Comparison of ENCODE assay signal across 8 mouse cellular contexts in the genomic region with DNA sequence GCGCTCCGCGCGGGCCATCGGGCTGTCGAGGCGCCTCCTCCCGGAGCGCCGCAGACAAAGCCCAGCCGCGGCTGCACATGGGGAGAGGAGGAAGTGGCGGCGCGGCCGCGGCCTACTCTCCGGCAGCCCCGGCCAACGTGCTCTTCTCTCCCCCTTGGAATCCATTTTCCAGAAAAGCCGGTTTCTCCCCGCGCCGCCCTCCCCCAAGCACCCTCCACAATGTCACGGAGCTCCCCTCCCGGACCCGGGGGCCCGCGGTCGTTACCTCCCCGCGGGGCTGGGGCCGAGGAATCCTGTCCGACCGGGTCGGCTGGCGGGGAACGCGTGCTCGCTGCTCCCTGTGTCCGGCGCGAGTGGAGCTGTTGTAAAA. TPM values are rescaled to one million over a fixed set of nuclear protein-coding genes. Genes with fewer than 3 reads are reported as not detected.
A peak's percentile ranks its signal among the peaks of the same experiment; 100 is the strongest.
DNase-seq lines count a peak whose midpoint lies in the region; ATAC-seq lines count a peak whose summit lies in the region.

No protein-coding gene starts in this region.

- peak overlapping the region; percentile 99 for H3K9ac ChIP-seq in embryonic facial prominence, embryonic 13.5 days

- WGBS in embryonic facial prominence, embryonic 13.5 days, result under 1% methylated on average over 40 of the region's 43 CpGs

- H3K4me3 ChIP-seq in embryonic facial prominence, embryonic 13.5 days, result peak overlapping the region; percentile 99

- peak; percentile 34 to 65 for DNase-seq in urinary bladder, adult 18-20 months (ENCODE audit: low spot score in 2 of 2)
- DNase-seq in urinary bladder, postnatal 10 days (ENCODE audit: low spot score), result no peak
- DNase-seq in heart, postnatal 10 days, result peak; percentile 59 to 75
- peak; percentile 14 to 41 for DNase-seq in layer of hippocampus, adult 18-20 months (ENCODE audit: low spot score in 2 of 2)
- peak; percentile 29 for DNase-seq in lung, postnatal 14 days
- peak; percentile 43 for DNase-seq in retina, postnatal 7 days (ENCODE audit: low read depth, low spot score)

- intact Hi-C loops in heart, postnatal 10 days (cut with DNase I), result loop anchor here (1.0 to 2.0 kb wide), 3 partner anchors 37 to 65 kb away; no protein-coding TSS in a partner anchor

- H3K36me3 ChIP-seq in embryonic facial prominence, embryonic 13.5 days, result peaks cover 14% of the 10 kb centered on the region

- H3K9me3 ChIP-seq in embryonic facial prominence, embryonic 13.5 days, result no peaks in the 10 kb centered on the region

- ATAC-seq in embryonic facial prominence, embryonic 13.5 days (ENCODE audit: insufficient number of reproducible peaks, insufficient read depth, low FRiP score, low TSS enrichment, low read depth), result no peak; the same call in 1 of the 2 replicates
- ATAC-seq in megakaryocyte-erythroid progenitor cell, adult 5-6 weeks (replicated peaks; ENCODE audit: low FRiP score, low TSS enrichment, poor library complexity, severe bottlenecking), result no peak

- peak overlapping the region; percentile 86 for H3K4me2 ChIP-seq in embryonic facial prominence, embryonic 13.5 days

- no peaks in the 10 kb centered on the region for H3K27me3 ChIP-seq in embryonic facial prominence, embryonic 13.5 days

- H3K4me1 ChIP-seq in embryonic facial prominence, embryonic 13.5 days, result peaks cover 13% of the 10 kb centered on the region

- peak overlapping the region; percentile 99 for H3K27ac ChIP-seq in embryonic facial prominence, embryonic 13.5 days

RNA-seq across cellular contexts. Expression of a gene that starts 0.6 kb away (rescaled TPM):
- polyA plus RNA-seq in embryonic facial prominence, embryonic 13.5 days (2015; fragmentation: Nextera tagmentation; extraction: Ambion mirVana), result 107 and 112 TPM in 2 replicates
- total RNA-seq in heart, postnatal 10 days (2021), result 10 to 100 TPM; 79.1 to 80.1 TPM
- total RNA-seq in layer of hippocampus, adult 18-20 months (2021), result 10 to 100 TPM; 58.9 to 60.3 TPM
- 201 and 242 TPM in 2 replicates for total RNA-seq in megakaryocyte-erythroid progenitor cell, adult 5-6 weeks (2014; fragmentation: Nextera tagmentation)
- total RNA-seq in megakaryocyte-erythroid progenitor cell, adult 5-6 weeks (2017), result 352 and 418 TPM in 2 replicates

RNA-seq across cellular contexts. Expression of a gene that starts 25.4 kb away (rescaled TPM):
- polyA plus RNA-seq in embryonic facial prominence, embryonic 13.5 days (2015; fragmentation: Nextera tagmentation; extraction: Ambion mirVana), result 0.65 and 1.0 TPM in 2 replicates
- 1 to 10 TPM in 1 of 2 experiments, under 1 TPM in 1; 0.45 to 1.1 TPM for total RNA-seq in heart, postnatal 10 days (2021)
- not detected for total RNA-seq in layer of hippocampus, adult 18-20 months (2021)
- not detected in 2 replicates for total RNA-seq in megakaryocyte-erythroid progenitor cell, adult 5-6 weeks (2014; fragmentation: Nextera tagmentation)
- total RNA-seq in megakaryocyte-erythroid progenitor cell, adult 5-6 weeks (2017), result not detected in 2 replicates

RNA-seq across cellular contexts. Expression of a gene that starts 43.0 kb away (rescaled TPM):
- polyA plus RNA-seq in embryonic facial prominence, embryonic 13.5 days (2015; fragmentation: Nextera tagmentation; extraction: Ambion mirVana), result 23.3 and 23.6 TPM in 2 replicates
- 10 to 100 TPM; 32.1 to 32.5 TPM for total RNA-seq in heart, postnatal 10 days (2021)
- 10 to 100 TPM; 44.1 to 49.5 TPM for total RNA-seq in layer of hippocampus, adult 18-20 months (2021)
- 25.1 and 30.0 TPM in 2 replicates for total RNA-seq in megakaryocyte-erythroid progenitor cell, adult 5-6 weeks (2014; fragmentation: Nextera tagmentation)
- total RNA-seq in megakaryocyte-erythroid progenitor cell, adult 5-6 weeks (2017), result 17.9 and 30.3 TPM in 2 replicates
